Mouse (Mus musculus): ENCODE data around the gene Cnr2.

Cnr2 gene

DNA sequence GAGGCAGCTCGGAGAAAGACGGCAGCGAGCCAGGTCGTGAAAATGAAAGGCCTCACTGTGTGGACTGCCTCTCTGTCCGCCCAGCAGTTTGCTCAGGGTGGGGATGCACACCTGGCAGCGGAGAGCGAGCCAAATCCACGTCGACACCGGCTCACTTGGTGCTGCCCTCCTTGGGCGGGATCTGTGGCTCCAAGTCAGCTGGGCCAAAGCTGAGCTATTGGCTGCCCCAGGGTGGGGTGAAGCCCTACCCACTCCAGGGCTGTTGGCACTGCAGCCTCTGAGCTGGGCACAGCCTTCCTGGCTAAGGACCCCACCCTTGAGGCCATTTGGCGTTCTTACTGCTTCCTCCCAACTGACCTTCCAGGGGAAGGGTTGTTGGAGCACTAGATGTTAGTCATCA lies 69.2 kb downstream of the Cnr2 start:
- DNase-seq (ENCODE audit: low read depth), result no peak

DNA sequence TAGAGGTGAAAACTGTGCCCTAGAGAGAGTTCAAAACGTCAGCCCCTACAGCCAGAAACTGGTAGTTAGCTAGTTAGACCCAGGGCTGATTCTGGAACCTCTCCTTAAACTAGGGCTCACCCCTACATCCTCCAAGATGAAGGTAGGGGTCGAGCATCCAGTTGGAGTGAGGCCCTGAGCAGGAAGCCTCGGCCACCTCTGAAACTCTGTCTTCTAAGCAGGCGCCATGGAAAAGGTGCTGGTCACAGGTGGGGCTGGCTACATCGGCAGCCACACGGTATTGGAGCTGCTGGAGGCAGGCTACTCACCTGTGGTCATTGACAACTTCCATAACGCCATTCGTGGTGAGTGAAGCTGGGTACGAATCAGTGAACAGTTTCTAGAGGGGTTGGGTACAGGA lies 69.9 kb downstream of the Cnr2 start:
- no peak for DNase-seq (ENCODE audit: low read depth)

DNA sequence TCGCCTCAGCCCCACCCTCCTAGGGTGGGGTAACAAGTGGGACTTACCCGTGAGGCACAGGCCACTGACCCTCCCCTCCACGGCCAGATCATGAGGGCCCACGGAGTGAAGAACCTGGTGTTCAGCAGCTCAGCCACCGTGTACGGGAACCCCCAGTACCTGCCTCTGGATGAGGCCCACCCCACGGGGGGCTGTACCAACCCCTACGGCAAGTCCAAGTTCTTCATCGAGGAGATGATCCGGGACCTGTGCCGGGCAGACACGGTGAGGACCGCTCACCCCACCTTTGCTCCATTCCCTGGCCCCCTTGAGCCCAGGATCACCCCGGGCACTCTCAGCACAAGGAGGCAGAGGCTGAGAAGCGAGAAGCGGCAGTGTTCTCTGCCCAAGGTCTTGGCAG lies 71.1 kb downstream of the Cnr2 start:
- no peak for DNase-seq (ENCODE audit: low read depth)

DNA sequence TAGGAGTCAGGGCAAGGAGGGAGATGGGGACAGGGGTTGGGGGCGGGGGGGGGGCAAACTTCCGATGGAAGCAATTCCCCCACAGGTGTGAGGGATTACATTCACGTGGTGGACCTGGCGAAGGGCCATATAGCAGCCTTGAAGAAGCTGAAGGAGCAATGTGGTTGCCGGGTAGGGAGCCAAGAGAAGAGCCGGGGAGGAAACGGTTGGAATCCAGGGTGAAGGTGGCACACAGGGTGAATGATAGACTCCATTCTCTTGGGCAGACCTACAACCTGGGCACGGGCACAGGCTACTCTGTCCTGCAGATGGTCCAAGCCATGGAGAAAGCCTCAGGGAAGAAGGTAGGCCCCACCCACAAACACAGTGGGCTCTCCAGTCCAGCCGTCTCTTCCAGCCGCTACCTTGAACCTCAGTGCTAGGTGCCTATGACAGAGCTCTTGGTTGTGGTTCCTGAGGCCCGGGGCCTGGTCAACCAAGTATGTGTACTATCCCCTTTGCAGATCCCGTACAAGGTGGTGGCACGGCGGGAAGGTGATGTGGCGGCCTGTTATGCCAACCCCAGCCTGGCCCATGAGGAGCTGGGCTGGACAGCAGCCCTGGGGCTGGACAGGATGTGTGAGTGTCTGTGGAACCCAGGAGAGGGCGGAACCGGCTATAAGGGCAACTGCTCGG lies 72.0 kb downstream of the Cnr2 start:
- DNase-seq (ENCODE audit: low read depth), result no peak

DNA sequence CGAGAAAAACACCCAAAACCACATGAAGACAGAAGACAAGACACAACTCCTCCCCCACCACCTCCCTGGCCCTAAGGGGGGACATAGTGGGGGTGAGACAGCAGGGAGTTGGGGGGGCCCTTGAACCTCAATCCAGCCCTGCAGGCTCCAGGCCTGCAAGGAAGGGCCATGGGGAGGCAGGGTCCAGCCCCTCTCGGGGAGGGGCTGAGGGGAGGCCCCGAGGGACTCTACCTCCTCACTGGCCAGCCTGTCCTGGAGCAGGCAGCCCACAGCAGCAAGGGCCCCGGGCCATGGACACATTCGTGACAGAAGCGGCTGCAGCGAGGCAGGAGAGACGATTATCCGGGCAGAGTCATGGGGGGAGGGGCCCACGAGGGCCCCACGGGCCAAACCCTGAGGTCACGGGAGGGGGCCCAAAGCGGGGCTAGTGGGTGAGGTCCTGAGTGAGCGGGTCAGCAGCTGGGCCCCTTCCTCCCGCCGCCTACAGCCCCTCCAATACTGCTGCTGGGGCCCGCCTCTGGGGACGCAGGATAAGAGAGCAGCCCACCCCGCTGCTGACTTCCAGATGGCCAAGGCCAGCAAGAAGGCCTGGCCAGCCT lies 73.2 kb downstream of the Cnr2 start:
- no peak for DNase-seq (ENCODE audit: low read depth)

DNA sequence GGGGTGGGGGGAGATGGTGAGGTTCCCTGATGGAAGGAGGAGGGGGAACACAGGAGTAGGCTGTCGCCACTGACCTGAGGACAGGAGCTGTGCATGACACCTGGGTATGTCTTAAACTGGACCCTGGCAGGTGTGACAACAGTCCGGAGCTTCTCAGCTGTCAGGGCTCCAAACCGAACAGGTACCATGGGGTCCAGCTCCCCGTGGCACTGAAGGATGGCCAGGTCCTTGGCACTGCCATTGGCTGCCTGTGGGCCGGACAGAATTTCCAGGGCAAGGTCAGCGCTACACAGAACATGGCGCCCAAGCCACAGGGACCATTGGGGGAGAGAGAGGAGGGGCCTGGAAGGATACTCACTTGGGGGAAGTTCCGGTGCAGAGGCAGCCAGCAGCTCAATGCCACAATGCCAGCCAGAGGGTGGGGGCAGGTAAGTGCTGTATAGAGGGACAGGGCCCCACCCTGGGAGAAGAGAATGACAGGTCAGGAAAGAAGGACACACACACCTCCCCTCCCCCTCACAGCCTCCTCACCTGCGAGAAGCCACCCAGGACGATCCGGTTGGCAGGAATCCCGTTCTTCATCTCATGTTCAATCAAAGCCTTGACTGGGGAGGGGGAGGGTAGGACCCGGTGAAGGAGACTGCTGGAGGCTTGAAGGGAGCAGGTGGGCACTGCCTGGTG lies 74.0 kb downstream of the Cnr2 start:
- no peak for DNase-seq (ENCODE audit: low read depth)

All from c-Kit-positive CD71-positive TER-119-negative erythroid progenitor cells, embryonic 14.5 days (primary cell).